Mouse (Mus musculus): Measurements from ENCODE around the gene Gm36176. TPM values are rescaled to one million over a fixed set of nuclear protein-coding genes. Genes with fewer than 3 reads are reported as not detected.

Gene Gm36176
- not detected in 2 replicates for polyA plus RNA-seq (2015; fragmentation: Nextera tagmentation; extraction: Ambion mirVana)

GRCm38 (mm10) chr10:77846503-77846902 is at the start of gene Gm36176:
Gene Gm36176 (plus strand): TSS chr10:77846803.

GRCm38 (mm10) chr10:77798921-77799508 is 47.6 kb upstream of the Gm36176 start, which contains the start of gene Gm19668:
Gene Gm19668 (minus strand): TSS chr10:77799133.

GRCm38 (mm10) chr10:77811743-77812142 is 34.9 kb upstream of the Gm36176 start, which contains the start of gene Gm9507:
Gene Gm9507 (minus strand): TSS chr10:77811843.

GRCm38 (mm10) chr10:77814382-77814781 is 32.2 kb upstream of the Gm36176 start, which contains the start of gene Gm2696:
Gene Gm2696 (plus strand): TSS chr10:77814682.

GRCm38 (mm10) chr10:77826951-77827350 is 19.7 kb upstream of the Gm36176 start, which contains the start of gene Krtap10-4:
Gene Krtap10-4 (minus strand): TSS chr10:77827095.

GRCm38 (mm10) chr10:77835647-77836046 is 11.0 kb upstream of the Gm36176 start, which contains the start of gene Krtap10-10:
Gene Krtap10-10 (plus strand): TSS chr10:77835947.

GRCm38 (mm10) chr10:77852559-77852958 is 6.0 kb downstream of the Gm36176 start, which contains the start of gene Gm10318:
Gene Gm10318 (plus strand): TSS chr10:77852859.

GRCm38 (mm10) chr10:77861675-77862074 is 15.1 kb downstream of the Gm36176 start, which contains the start of gene Gm3285:
Gene Gm3285 (plus strand): TSS chr10:77861975.

Other genes starting within 250 kb of the Gm36176 start
- gene Sumo3, start 240.7 kb upstream of the Gm36176 start, polyA plus RNA-seq (2015; fragmentation: Nextera tagmentation; extraction: Ambion mirVana): 184 and 190 TPM in 2 replicates
- gene Gm49325, start 240.6 kb upstream of the Gm36176 start, polyA plus RNA-seq (2015; fragmentation: Nextera tagmentation; extraction: Ambion mirVana): 5.7 and 21.3 TPM in 2 replicates
- gene Ube2g2, start 224.5 kb upstream of the Gm36176 start, polyA plus RNA-seq (2015; fragmentation: Nextera tagmentation; extraction: Ambion mirVana): 59.0 and 62.6 TPM in 2 replicates
- gene Tspear, start 160.2 kb upstream of the Gm36176 start, polyA plus RNA-seq (2015; fragmentation: Nextera tagmentation; extraction: Ambion mirVana): 0.39 and 0.67 TPM in 2 replicates
- gene Gm19402, start 156.0 kb upstream of the Gm36176 start, polyA plus RNA-seq (2015; fragmentation: Nextera tagmentation; extraction: Ambion mirVana): not detected in 2 replicates
- not detected in 2 replicates for gene Gm9508, start 149.6 kb upstream of the Gm36176 start, polyA plus RNA-seq (2015; fragmentation: Nextera tagmentation; extraction: Ambion mirVana)
- not detected in 2 replicates for gene Gm10272, start 140.2 kb upstream of the Gm36176 start, polyA plus RNA-seq (2015; fragmentation: Nextera tagmentation; extraction: Ambion mirVana)
- gene Gm10024, start 135.3 kb upstream of the Gm36176 start, polyA plus RNA-seq (2015; fragmentation: Nextera tagmentation; extraction: Ambion mirVana): not detected in 2 replicates
- not detected in 2 replicates for gene Gm10142, start 131.0 kb upstream of the Gm36176 start, polyA plus RNA-seq (2015; fragmentation: Nextera tagmentation; extraction: Ambion mirVana)
- gene Krtap12-1, start 126.2 kb upstream of the Gm36176 start, polyA plus RNA-seq (2015; fragmentation: Nextera tagmentation; extraction: Ambion mirVana): not detected in 2 replicates
- gene Gm10100, start 120.3 kb upstream of the Gm36176 start, polyA plus RNA-seq (2015; fragmentation: Nextera tagmentation; extraction: Ambion mirVana): not detected in 2 replicates
- gene Gm18596, start 104.2 kb upstream of the Gm36176 start, polyA plus RNA-seq (2015; fragmentation: Nextera tagmentation; extraction: Ambion mirVana): not detected in 2 replicates
- gene Gm9736, start 95.4 kb upstream of the Gm36176 start, polyA plus RNA-seq (2015; fragmentation: Nextera tagmentation; extraction: Ambion mirVana): not detected in 2 replicates
- gene Gm3233, start 87.1 kb upstream of the Gm36176 start, polyA plus RNA-seq (2015; fragmentation: Nextera tagmentation; extraction: Ambion mirVana): not detected in 2 replicates
- not detected in 2 replicates for gene Gm3238, start 75.5 kb upstream of the Gm36176 start, polyA plus RNA-seq (2015; fragmentation: Nextera tagmentation; extraction: Ambion mirVana)
- gene Gm7138, start 69.9 kb upstream of the Gm36176 start, polyA plus RNA-seq (2015; fragmentation: Nextera tagmentation; extraction: Ambion mirVana): not detected in 2 replicates
- not detected in 2 replicates for gene Gm3250, start 64.3 kb upstream of the Gm36176 start, polyA plus RNA-seq (2015; fragmentation: Nextera tagmentation; extraction: Ambion mirVana)
- not detected in 2 replicates for gene Gm7137, start 58.6 kb upstream of the Gm36176 start, polyA plus RNA-seq (2015; fragmentation: Nextera tagmentation; extraction: Ambion mirVana)
- gene Gm9639, start 51.7 kb upstream of the Gm36176 start, polyA plus RNA-seq (2015; fragmentation: Nextera tagmentation; extraction: Ambion mirVana): not detected in 2 replicates
- gene Gm19668, start 47.7 kb upstream of the Gm36176 start, polyA plus RNA-seq (2015; fragmentation: Nextera tagmentation; extraction: Ambion mirVana): not detected in 2 replicates
- gene Gm9507, start 35.0 kb upstream of the Gm36176 start, polyA plus RNA-seq (2015; fragmentation: Nextera tagmentation; extraction: Ambion mirVana): not detected in 2 replicates
- not detected in 2 replicates for gene Gm2696, start 32.1 kb upstream of the Gm36176 start, polyA plus RNA-seq (2015; fragmentation: Nextera tagmentation; extraction: Ambion mirVana)
- not detected in 2 replicates for gene Krtap10-4, start 19.7 kb upstream of the Gm36176 start, polyA plus RNA-seq (2015; fragmentation: Nextera tagmentation; extraction: Ambion mirVana)
- gene Krtap10-10, start 10.9 kb upstream of the Gm36176 start, polyA plus RNA-seq (2015; fragmentation: Nextera tagmentation; extraction: Ambion mirVana): not detected in 2 replicates
- gene Gm10318, start 6.1 kb downstream of the Gm36176 start, polyA plus RNA-seq (2015; fragmentation: Nextera tagmentation; extraction: Ambion mirVana): not detected in 2 replicates
- gene Gm3285, start 15.2 kb downstream of the Gm36176 start, polyA plus RNA-seq (2015; fragmentation: Nextera tagmentation; extraction: Ambion mirVana): not detected in 2 replicates
- 7.1 and 7.6 TPM in 2 replicates for gene Lrrc3, start 55.7 kb downstream of the Gm36176 start, polyA plus RNA-seq (2015; fragmentation: Nextera tagmentation; extraction: Ambion mirVana)
- gene Trpm2, start 123.8 kb downstream of the Gm36176 start, polyA plus RNA-seq (2015; fragmentation: Nextera tagmentation; extraction: Ambion mirVana): 0.27 and 0.58 TPM in 2 replicates
- 14.8 and 17.2 TPM in 2 replicates for gene 1810043G02Rik, start 131.7 kb downstream of the Gm36176 start, polyA plus RNA-seq (2015; fragmentation: Nextera tagmentation; extraction: Ambion mirVana)
- 83.0 and 103 TPM in 2 replicates for gene Pfkl, start 163.3 kb downstream of the Gm36176 start, polyA plus RNA-seq (2015; fragmentation: Nextera tagmentation; extraction: Ambion mirVana)
- 8.0 and 8.3 TPM in 2 replicates for gene Dnmt3l, start 195.1 kb downstream of the Gm36176 start, polyA plus RNA-seq (2015; fragmentation: Nextera tagmentation; extraction: Ambion mirVana)
- gene Aire, start 196.8 kb downstream of the Gm36176 start, polyA plus RNA-seq (2015; fragmentation: Nextera tagmentation; extraction: Ambion mirVana): 0.53 and 0.64 TPM in 2 replicates
- 8.8 and 9.1 TPM in 2 replicates for gene Icosl, start 222.5 kb downstream of the Gm36176 start, polyA plus RNA-seq (2015; fragmentation: Nextera tagmentation; extraction: Ambion mirVana)

Data from urinary bladder, postnatal 0 days (tissue).